Mouse (Mus musculus) CH12.LX (cell line): ENCODE results near the gene Ddb2. TPM values are rescaled to one million over a fixed set of nuclear protein-coding genes. Genes with fewer than 3 reads are reported as not detected.

Experiments
- DNase-seq: peaks from one replicate; pipeline ENCODE4 v3.0.0-alpha.2; 2013; ENCODE audit errors: extremely low read depth
- H3K27ac ChIP-seq: 2 replicates; pipeline ENCODE4 v1.5.1; 2012; ENCODE audit warnings: low read depth, mild to moderate bottlenecking, control low read depth, moderate library complexity; ENCODE audit not compliant: insufficient read depth
- H3K27me3 ChIP-seq: replicated peaks from 2 replicates; pipeline ENCODE3; 2012; ENCODE audit warnings: inconsistent platforms
- H3K36me3 ChIP-seq, 2 experiments: replicated peaks in 1 of 2; 2 replicates each; pipeline versions ENCODE3 to v1.6.1; 2012; ENCODE audit warnings: inconsistent platforms in 1 of 2, low read length in 1 of 2, mild to moderate bottlenecking in 1 of 2, mixed read lengths in 1 of 2, moderate library complexity in 1 of 2; ENCODE audit not compliant: control insufficient read depth in 1 of 2, insufficient read depth in 1 of 2
- H3K4me1 ChIP-seq, 2 experiments: 2 replicates each; pipeline ENCODE4 v1.6.1; 2012; ENCODE audit warnings: inconsistent platforms in 1 of 2, moderate library complexity in 1 of 2; ENCODE audit not compliant: insufficient read depth in 2 of 2, control insufficient read depth in 1 of 2
- H3K4me2 ChIP-seq: 2 replicates; pipeline ENCODE4 v1.6.1; 2012; ENCODE audit warnings: low read depth, mild to moderate bottlenecking, control low read depth; ENCODE audit not compliant: poor library complexity, insufficient read depth, severe bottlenecking
- H3K4me3 ChIP-seq, 3 experiments: fragments of 150-350 bp in 1 of 3; sonication (generic) in 1 of 3; replicated peaks in 1 of 3; 2 replicates each; pipeline versions ENCODE3 to v1.5.1; 2011 to 2012; ENCODE audit warnings: low read depth in 2 of 3, low read length in 2 of 3, mild to moderate bottlenecking in 2 of 3, moderate library complexity in 2 of 3, control low read depth in 1 of 3, improper control_type of control experiment in 1 of 3, inconsistent platforms in 1 of 3, mixed read lengths in 1 of 3; ENCODE audit not compliant: poor library complexity in 1 of 3
- H3K79me2 ChIP-seq: replicated peaks from 2 replicates; pipeline ENCODE4 v1.6.1; 2012; ENCODE audit warnings: mild to moderate bottlenecking, moderate library complexity; ENCODE audit not compliant: control insufficient read depth, poor library complexity, insufficient read depth, severe bottlenecking; ENCODE audit errors: extremely low read depth
- H3K9ac ChIP-seq: 2 replicates; pipeline ENCODE4 v1.6.1; 2012; ENCODE audit warnings: low read depth, mild to moderate bottlenecking, control low read depth, moderate library complexity; ENCODE audit not compliant: insufficient read depth
- H3K9me3 ChIP-seq: replicated peaks from 2 replicates; pipeline ENCODE3; 2012; ENCODE audit warnings: low read length, inconsistent platforms, mixed read lengths
- BHLHE40 ChIP-seq: IDR thresholded peaks from 2 replicates; pipeline ENCODE4 v1.6.1; 2011; ENCODE audit warnings: mild to moderate bottlenecking, low read depth, low read length, improper control_type of control experiment
- CHD2 ChIP-seq: IDR thresholded peaks from 2 replicates; pipeline ENCODE4 v1.6.1; 2011; ENCODE audit warnings: low read length, improper control_type of control experiment
- CTCF ChIP-seq, 2 experiments: IDR thresholded peaks in 1 of 2; conservative IDR thresholded peaks in 1 of 2; 2 replicates each; pipeline ENCODE4 v1.5.1; 2011 to 2012; ENCODE audit warnings: low read depth in 2 of 2, low read length in 2 of 2, improper control_type of control experiment in 1 of 2, inconsistent platforms in 1 of 2, mild to moderate bottlenecking in 1 of 2, moderate library complexity in 1 of 2
- ELF1 ChIP-seq: IDR thresholded peaks from 2 replicates; pipeline ENCODE4 v1.6.1; 2014; ENCODE audit warnings: low read depth, mild to moderate bottlenecking, inconsistent platforms, low read length, improper control_type of control experiment
- GABPA ChIP-seq: IDR thresholded peaks from 2 replicates; pipeline ENCODE4 v1.6.1; 2012; ENCODE audit warnings: low read depth, low read length, improper control_type of control experiment, inconsistent platforms; ENCODE audit not compliant: insufficient replicate concordance
- IRF4 ChIP-seq: IDR thresholded peaks from 2 replicates; pipeline ENCODE4 v1.6.1; 2014; ENCODE audit warnings: low read depth, mild to moderate bottlenecking, inconsistent platforms, low read length, improper control_type of control experiment
- JUN ChIP-seq: IDR thresholded peaks from 2 replicates; pipeline ENCODE4 v1.6.1; 2011; ENCODE audit warnings: low read depth, mild to moderate bottlenecking, low read length, improper control_type of control experiment, moderate library complexity; ENCODE audit not compliant: insufficient read depth
- KAT2A ChIP-seq: IDR thresholded peaks from 2 replicates; pipeline ENCODE4 v1.6.1; 2012; ENCODE audit warnings: low read length, improper control_type of control experiment, inconsistent platforms; ENCODE audit not compliant: insufficient replicate concordance
- MAZ ChIP-seq: IDR thresholded peaks from 2 replicates; pipeline ENCODE4 v1.6.1; 2012; ENCODE audit warnings: low read depth, mild to moderate bottlenecking, inconsistent platforms, low read length, improper control_type of control experiment, moderate library complexity
- MXI1 ChIP-seq: IDR thresholded peaks from 2 replicates; pipeline ENCODE4 v1.6.1; 2011; ENCODE audit warnings: mild to moderate bottlenecking, low read depth, low read length, improper control_type of control experiment
- NRF1 ChIP-seq: IDR thresholded peaks from 2 replicates; pipeline ENCODE4 v1.6.1; 2014; ENCODE audit warnings: low read depth, mild to moderate bottlenecking, inconsistent platforms, low read length, improper control_type of control experiment, moderate library complexity
- POLR2A ChIP-seq: IDR thresholded peaks from 2 replicates; pipeline ENCODE4 v1.6.1; 2011; ENCODE audit warnings: low read depth, mild to moderate bottlenecking, improper control_type of control experiment, low read length
- POLR2AphosphoS2 ChIP-seq: IDR thresholded peaks from 2 replicates; pipeline ENCODE4 v1.6.1; 2011; ENCODE audit warnings: low read depth, low read length, improper control_type of control experiment
- RAD21 ChIP-seq: IDR thresholded peaks from 2 replicates; pipeline ENCODE4 v1.6.1; 2011; ENCODE audit warnings: low read depth, mild to moderate bottlenecking, low read length, improper control_type of control experiment, moderate library complexity
- RCOR1 ChIP-seq: conservative IDR thresholded peaks from 2 replicates; pipeline ENCODE4 v1.6.1; 2012; ENCODE audit warnings: low read depth, mild to moderate bottlenecking, inconsistent platforms, low read length, improper control_type of control experiment
- SMC3 ChIP-seq: IDR thresholded peaks from 2 replicates; pipeline ENCODE4 v1.6.1; 2011; ENCODE audit warnings: low read depth, low read length, improper control_type of control experiment
- TBP ChIP-seq: conservative IDR thresholded peaks from 2 replicates; pipeline ENCODE4 v1.6.1; 2011; ENCODE audit warnings: low read depth, low read length, improper control_type of control experiment
- ZC3H11A ChIP-seq: IDR thresholded peaks from 2 replicates; pipeline ENCODE4 v1.6.1; 2012; ENCODE audit warnings: low read depth, mild to moderate bottlenecking, inconsistent platforms, low read length, improper control_type of control experiment
- ZKSCAN1 ChIP-seq: IDR thresholded peaks from 2 replicates; pipeline ENCODE4 v1.6.1; 2012; ENCODE audit warnings: low read depth, inconsistent platforms, low read length, improper control_type of control experiment, borderline replicate concordance
- ZNF384 ChIP-seq: IDR thresholded peaks from 2 replicates; pipeline ENCODE4 v1.6.1; 2012; ENCODE audit warnings: low read depth, low read length, improper control_type of control experiment, inconsistent platforms
- dilution Hi-C: fragments of 300-500 bp; cut with MboI; formaldehyde crosslinking; loops from 2 replicates; pipeline ENCODE4 v1.14.3; 2020; ENCODE audit warnings: low sequenced_read_pairs; ENCODE audit not compliant: extremely low pct_unique_long_range_greater_than_20kb, extremely low pct_ligation_motif_present
- in situ Hi-C: fragments of 300-500 bp; cut with MboI; formaldehyde crosslinking; loops from 3 replicates; pipeline ENCODE4 v1.14.3; 2019; ENCODE audit warnings: low sequenced_read_pairs, low pct_ligation_motif_present, low pct_unique_long_range_greater_than_20kb, mixed read lengths
- polyA plus RNA-seq: library from polyadenylated mRNA; unstranded; fragments of >175 nt; gene quantifications from 2 replicates; pipeline ENCODE4 v1.2.1, GENCODE M21; 2012; ENCODE audit warnings: low read depth; ENCODE audit not compliant: insufficient read length
- total RNA-seq, 2 experiments: library from RNA; depleted of rRNA; stranded (reverse); fragments of 300-350 nt in 1 of 2; fragments of >200 nt in 1 of 2; gene quantifications; 2 replicates each; pipeline ENCODE4 v1.2.3; 2012 to 2014

Gene Ddb2
- total and polyA plus RNA-seq, 3 experiments, result 13.9 to 20.2 (median 14.1) TPM

DNA sequence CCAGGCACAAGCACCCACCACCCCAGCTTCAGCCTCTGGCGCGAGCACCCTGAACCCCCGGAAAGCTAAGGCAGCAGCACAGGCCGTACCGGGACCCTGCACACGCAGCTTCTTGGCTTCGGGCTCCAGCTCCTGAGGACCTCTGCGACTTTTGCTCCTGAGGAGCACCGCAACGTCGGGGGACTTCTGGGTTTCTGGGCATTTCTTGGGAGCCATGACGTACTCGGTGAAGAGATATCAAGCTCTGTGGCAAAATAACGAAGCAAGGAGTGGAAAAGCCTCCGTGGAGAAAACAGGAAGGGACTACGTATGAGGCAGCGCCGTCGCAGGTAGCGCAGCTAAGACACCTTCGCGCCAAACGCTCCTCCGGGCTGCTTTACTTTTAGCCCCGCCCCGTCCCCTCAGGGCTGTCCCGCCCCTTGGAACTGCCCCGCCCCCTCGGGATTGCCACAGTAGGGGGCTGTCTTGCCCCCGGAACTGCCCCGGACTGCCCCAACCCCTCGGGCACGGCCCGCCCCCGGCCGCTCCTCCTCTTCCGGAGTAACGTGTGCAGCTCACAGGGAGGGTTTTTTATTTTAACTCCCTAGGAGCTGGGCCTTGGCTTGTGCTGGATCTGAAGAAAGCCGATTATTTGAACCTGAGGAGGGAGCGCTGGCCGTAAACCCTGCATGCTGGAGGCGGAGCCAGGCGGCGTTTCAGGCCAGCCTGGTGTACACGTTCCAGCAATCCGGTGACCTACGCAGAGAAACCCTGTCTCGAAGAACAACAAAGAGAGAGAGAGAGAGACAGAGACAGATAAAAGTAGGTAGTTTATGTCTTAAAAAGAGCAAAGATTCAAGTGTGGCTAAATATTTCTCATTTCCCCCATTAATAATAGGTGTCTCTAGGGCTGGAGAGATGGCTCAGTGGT lies at the start of gene Ddb2 (continued):
- TF ChIP-seq MAZ, result peak; percentile 98

- H3K4me1 ChIP-seq, result no peaks in the 10 kb centered on the region
- H3K9me3 ChIP-seq, result no peaks in the 10 kb centered on the region
- DNase-seq, result peak; percentile 60
- TF ChIP-seq ZKSCAN1 (no peak), SMC3 (peak; percentile 93), ELF1 (no peak), ZC3H11A (peak; percentile 60), CTCF (conservative IDR thresholded peaks at IDR 0.05 in 1 of 2, IDR thresholded peaks at IDR 0.05 in 1 of 2; ENCODE audit: low read depth in 2 of 2, low read length in 2 of 2) (peak; percentile 82 to 95), RAD21 (peak; percentile 93), KAT2A (no peak), IRF4 (no peak), ZNF384 (peak; percentile 34; the same call in 1 of the 2 replicates)
- H3K36me3 ChIP-seq, result peaks cover 2 to 29% of the 10 kb centered on the region in 2 experiments
- H3K9ac ChIP-seq, result no peak overlapping the region
- in situ Hi-C loops, result no loop called here
- no peaks in the 10 kb centered on the region for H3K27me3 ChIP-seq
- no peak overlapping the region for H3K4me3 ChIP-seq
- no peaks in the 10 kb centered on the region for H3K79me2 ChIP-seq
- dilution Hi-C loops, result no loop called here
- no peak overlapping the region for H3K27ac ChIP-seq
- H3K4me2 ChIP-seq, result no peak overlapping the region
Observed at GRCm38 (mm10) chr2:91285885-91286505, 49.2 kb upstream of the Ddb2 start.

- Histone ChIP-seq H3K27me3 (no peaks in the 10 kb centered on the region), H3K27ac (no peak overlapping the region), H3K4me2 (no peak overlapping the region), H3K4me1 (peaks cover 0 to 7% of the 10 kb centered on the region in 2 experiments; a peak in 2 of 4 replicates), H3K79me2 (no peaks in the 10 kb centered on the region), H3K9ac (no peak overlapping the region), H3K4me3 (no peak overlapping the region), H3K9me3 (no peaks in the 10 kb centered on the region), H3K36me3 (peaks cover 2 to 30% of the 10 kb centered on the region in 2 experiments)
- TF ChIP-seq TBP (no peak), POLR2A (no peak), RAD21 (no peak), NRF1 (no peak), BHLHE40 (no peak), JUN (no peak), RCOR1 (no peak), SMC3 (no peak), CTCF (conservative IDR thresholded peaks at IDR 0.05 in 1 of 2, IDR thresholded peaks at IDR 0.05 in 1 of 2; ENCODE audit: low read depth in 2 of 2, low read length in 2 of 2) (no peak), MXI1 (no peak), ZKSCAN1 (no peak), GABPA (no peak), ELF1 (no peak), POLR2AphosphoS2 (no peak), CHD2 (no peak), IRF4 (no peak)
- DNase-seq, result no peak
- in situ Hi-C loops, result loop anchor here (5.0 kb wide), 1 partner anchor 198 kb away; no protein-coding TSS in a partner anchor
- dilution Hi-C loops, result no loop called here
Observed at GRCm38 (mm10) chr2:91284375-91285199, 47.8 kb upstream of the Ddb2 start.
